Mouse (Mus musculus) brown adipose tissue, adult 24 weeks (tissue): ENCODE results near the gene Fth1. TPM values are rescaled to one million over a fixed set of nuclear protein-coding genes. Genes with fewer than 3 reads are reported as not detected.

Experiments used
- H3K27ac ChIP-seq: fragments of 200-500 bp; replicated peaks from 2 replicates; pipeline ENCODE4 v1.5.1; 2012; ENCODE audit warnings: low read depth, mild to moderate bottlenecking, low read length
- H3K4me1 ChIP-seq: fragments of 200-500 bp; 2 replicates; pipeline ENCODE4 v1.6.1; 2012; ENCODE audit warnings: low read length, mixed read lengths; ENCODE audit not compliant: control insufficient read depth, insufficient read depth, insufficient read length
- H3K4me3 ChIP-seq: fragments of 200-500 bp; 2 replicates; pipeline ENCODE4 v1.5.1; 2012; ENCODE audit warnings: low read depth, mild to moderate bottlenecking, low read length, moderate library complexity; ENCODE audit not compliant: insufficient read depth
- polyA plus RNA-seq: library from polyadenylated mRNA; stranded (reverse); fragments of >200 nt; gene quantifications from 2 replicates; pipeline ENCODE4 v1.2.4, GENCODE M21; 2012; ENCODE audit not compliant: missing spikeins, insufficient read depth, insufficient read length

Fth1 gene
- polyA plus RNA-seq, 1 experiment, result 5,287 TPM

- Histone ChIP-seq H3K27ac (peak overlapping the region; percentile 91), H3K4me1 (peaks cover 12% of the 10 kb centered on the region; the same call in 1 of the 2 replicates), H3K4me3 (no peak overlapping the region)
These were observed 1.2 kb upstream of the Fth1 start for GRCm38 (mm10) chr19:9979156-9979555.

GRCm38 (mm10) chr19:9981621-9982020, 1.2 kb downstream of the Fth1 start:
- Histone ChIP-seq H3K4me3 (peak overlapping the region; percentile 75), H3K27ac (peak overlapping the region; percentile 91), H3K4me1 (peaks cover 12% of the 10 kb centered on the region; the same call in 1 of the 2 replicates)

- Histone ChIP-seq H3K27ac (peak overlapping the region; percentile 96), H3K4me1 (peaks cover 12% of the 10 kb centered on the region; the same call in 1 of the 2 replicates), H3K4me3 (peak overlapping the region; percentile 94)
These were observed 1.9 kb downstream of the Fth1 start for GRCm38 (mm10) chr19:9982151-9982851.

- H3K4me3 ChIP-seq, result peak overlapping the region; percentile 94
- H3K27ac ChIP-seq, result peak overlapping the region; percentile 96
- H3K4me1 ChIP-seq, result peaks cover 9% of the 10 kb centered on the region; the same call in 1 of the 2 replicates
These were observed 2.6 kb downstream of the Fth1 start for GRCm38 (mm10) chr19:9982852-9983542.

- H3K4me3 ChIP-seq, result peak overlapping the region; percentile 94
- no peaks in the 10 kb centered on the region for H3K4me1 ChIP-seq
- H3K27ac ChIP-seq, result no peak overlapping the region
These were observed 4.0 kb downstream of the Fth1 start for GRCm38 (mm10) chr19:9984111-9985055.

- no peaks in the 10 kb centered on the region for H3K4me1 ChIP-seq
- no peak overlapping the region for H3K4me3 ChIP-seq
- H3K27ac ChIP-seq, result no peak overlapping the region
These were observed 4.9 kb downstream of the Fth1 start for GRCm38 (mm10) chr19:9985190-9985899.

GRCm38 (mm10) chr19:9985900-9986421, 5.6 kb downstream of the Fth1 start:
- no peak overlapping the region for H3K4me3 ChIP-seq
- H3K4me1 ChIP-seq, result no peaks in the 10 kb centered on the region
- H3K27ac ChIP-seq, result no peak overlapping the region; the same call in 1 of the 2 replicates

GRCm38 (mm10) chr19:9987192-9987591, 6.8 kb downstream of the Fth1 start:
- Histone ChIP-seq H3K27ac (no peak overlapping the region), H3K4me3 (no peak overlapping the region), H3K4me1 (no peaks in the 10 kb centered on the region)

- no peaks in the 10 kb centered on the region for H3K4me1 ChIP-seq
- no peak overlapping the region for H3K27ac ChIP-seq
- no peak overlapping the region for H3K4me3 ChIP-seq
These were observed 7.2 kb downstream of the Fth1 start for GRCm38 (mm10) chr19:9987593-9987992.

- no peak overlapping the region for H3K4me3 ChIP-seq
- H3K27ac ChIP-seq, result no peak overlapping the region
- peaks cover 3% of the 10 kb centered on the region; the same call in 1 of the 2 replicates for H3K4me1 ChIP-seq
These were observed 8.9 kb downstream of the Fth1 start for GRCm38 (mm10) chr19:9989171-9989883.

GRCm38 (mm10) chr19:9989884-9990256, 9.5 kb downstream of the Fth1 start:
- H3K27ac ChIP-seq, result no peak overlapping the region
- H3K4me1 ChIP-seq, result peaks cover 3% of the 10 kb centered on the region; the same call in 1 of the 2 replicates
- H3K4me3 ChIP-seq, result no peak overlapping the region

GRCm38 (mm10) chr19:9991304-9991703, 10.9 kb downstream of the Fth1 start:
- H3K4me1 ChIP-seq, result peaks cover 3% of the 10 kb centered on the region; the same call in 1 of the 2 replicates
- no peak overlapping the region for H3K4me3 ChIP-seq
- H3K27ac ChIP-seq, result no peak overlapping the region

GRCm38 (mm10) chr19:9992011-9992958, 11.9 kb downstream of the Fth1 start:
- no peak overlapping the region for H3K4me3 ChIP-seq
- H3K27ac ChIP-seq, result no peak overlapping the region

More at GRCm38 (mm10) chr19:9992011-9992958, 11.9 kb downstream of the Fth1 start:
- peaks cover 3% of the 10 kb centered on the region; the same call in 1 of the 2 replicates for H3K4me1 ChIP-seq
